Mouse (Mus musculus): ENCODE measurements around the gene Tcf25.

- no peak for TF ChIP-seq POLR2A (IDR thresholded peaks at IDR 0.05; ENCODE audit: control insufficient read depth, low read depth, low read length)
- no peak for TF ChIP-seq CTCF (IDR thresholded peaks at IDR 0.05; ENCODE audit: control insufficient read depth, insufficient read depth, insufficient replicate concordance, low read depth, low read length)
Observed at GRCm38 (mm10) chr8:123382516-123382915, 9.0 kb downstream of the Tcf25 start.
